Mouse (Mus musculus): ENCODE data around the gene Stk19.
A peak's percentile ranks its signal among the peaks of the same experiment; 100 is the strongest.

The Stk19 gene

DNA sequence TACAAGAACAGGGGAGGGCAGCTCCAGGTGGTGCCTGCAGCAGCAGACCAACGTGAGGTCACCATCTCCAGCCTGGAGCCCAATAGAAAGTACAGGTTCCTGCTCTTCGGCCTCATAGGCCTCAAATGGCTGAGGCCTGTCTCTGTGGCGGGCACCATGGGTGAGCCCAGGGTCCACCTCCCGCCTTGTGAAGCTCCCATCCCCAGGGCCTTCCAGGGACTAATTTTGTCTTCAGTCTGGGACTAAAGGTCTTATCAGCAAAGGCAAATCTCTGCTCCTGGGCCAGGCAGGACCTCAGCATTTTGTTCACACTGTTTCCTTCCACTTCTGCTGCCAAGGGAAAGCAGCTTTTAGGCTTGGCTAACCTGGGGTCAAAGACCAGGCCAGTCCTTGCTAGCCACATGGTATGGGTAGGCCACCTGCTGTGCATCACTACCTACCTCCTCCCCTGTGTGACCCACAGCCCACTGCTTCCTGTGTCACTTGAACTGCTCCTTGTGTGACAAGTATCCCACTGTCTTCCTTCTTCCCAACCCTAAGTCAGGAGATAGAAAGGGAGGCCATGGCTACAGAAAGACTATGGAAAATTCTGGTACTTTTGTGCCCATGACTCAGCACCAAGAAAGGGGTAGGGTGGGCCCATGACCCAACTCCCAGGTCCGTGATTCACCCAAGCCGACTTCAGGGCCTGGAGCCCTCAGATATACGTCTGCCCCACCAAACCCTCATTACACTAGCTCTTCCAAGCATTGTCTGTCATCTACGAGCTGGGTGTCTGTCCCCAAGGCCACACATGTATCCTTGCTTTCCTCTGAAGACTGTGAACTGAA is 40.2 kb downstream of the Stk19 start:
- no peak for DNase-seq

DNA sequence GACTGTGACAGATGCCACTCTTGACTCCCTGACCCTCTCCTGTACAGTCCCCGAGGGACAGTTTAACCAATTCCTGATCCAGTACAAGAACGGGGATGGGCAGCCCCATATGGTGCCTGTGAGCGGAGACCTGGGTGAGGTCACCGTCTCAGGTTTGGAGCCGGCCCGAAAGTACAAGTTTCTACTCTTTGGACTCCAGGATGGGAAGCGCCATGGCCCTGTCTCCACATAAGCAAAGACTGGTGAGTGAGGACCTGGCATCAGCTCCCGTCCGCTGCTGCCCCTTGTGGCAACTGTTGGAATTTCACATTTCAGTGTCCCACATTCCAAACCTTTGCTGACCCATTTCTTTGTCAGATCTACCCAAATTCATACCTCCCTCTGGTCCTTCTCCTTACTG is 41.1 kb downstream of the Stk19 start:
- peak; percentile 73 for DNase-seq

DNA sequence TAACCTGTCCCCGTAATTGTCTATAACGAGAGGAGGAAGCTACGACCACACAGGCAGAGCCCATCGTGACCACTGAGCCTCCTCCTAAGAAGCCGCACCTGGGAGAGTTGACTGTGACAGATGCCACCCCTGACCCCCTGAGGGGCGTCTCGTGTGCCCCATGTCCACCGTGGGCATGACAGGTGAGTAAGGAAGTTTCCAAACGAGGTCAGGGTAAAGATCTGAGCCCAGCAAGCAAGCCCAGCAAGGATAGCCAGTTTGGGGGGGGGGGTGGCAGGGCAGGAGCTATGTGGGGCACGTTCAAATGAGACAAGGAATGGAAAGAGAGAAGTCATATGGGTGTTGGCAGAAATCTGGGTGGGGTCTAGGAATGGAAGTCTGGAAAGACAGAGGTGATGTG is 41.7 kb downstream of the Stk19 start:
- no peak for DNase-seq

DNA sequence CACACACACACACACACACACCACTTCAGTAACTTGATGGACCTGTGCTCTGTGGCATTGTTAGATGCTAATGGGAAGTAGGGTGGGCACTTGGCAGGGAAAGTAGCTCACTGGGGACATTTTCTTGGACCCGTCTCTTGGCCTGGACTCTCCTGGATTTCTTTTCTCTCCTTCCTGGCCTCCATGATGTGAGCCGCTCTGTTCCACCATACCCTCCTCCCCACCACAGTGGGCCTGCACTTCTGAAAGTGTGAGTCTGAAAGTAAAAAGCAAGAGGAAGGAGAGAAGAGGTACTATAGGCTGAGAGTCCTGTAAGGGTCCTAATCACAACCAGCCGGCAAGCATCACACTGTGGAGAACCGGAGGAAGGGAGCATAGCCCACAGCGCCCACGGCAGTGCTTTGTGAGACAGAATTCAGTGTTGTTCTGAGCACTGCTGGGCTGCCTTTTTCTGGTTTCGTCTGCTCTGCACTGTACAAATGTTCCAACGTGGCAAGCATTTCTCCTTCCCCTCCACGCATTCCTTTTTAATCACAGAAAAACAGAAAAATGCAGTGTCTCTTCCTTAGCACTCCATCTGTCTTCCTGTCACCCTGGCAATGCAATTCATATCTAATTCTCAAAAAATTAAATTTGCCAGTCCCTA is 58.9 kb downstream of the Stk19 start:
- no peak for DNase-seq
